Mouse (Mus musculus) neural tube, embryonic 15.5 days (tissue): ENCODE measurements at regions not wholly inside any gene's neighbourhood (a gene's known extent, or its start where the extent isn't known, plus 50 kb on each side); places are given as distances from the start of the nearest gene placed in this dataset.

ENCODE experiments used
- ATAC-seq: fragments of 200-750 bp; cut with Nextera tagmentation; 2 replicates; pipeline ENCODE4 v1.8.0; 2017; ENCODE audit warnings: mild to moderate bottlenecking, moderate TSS enrichment, moderate library complexity; ENCODE audit not compliant: low FRiP score
- H3K27ac ChIP-seq: fragments of 300-500 bp; sonication (generic); replicated peaks from 2 replicates; pipeline ENCODE4 v1.5.1; 2015; ENCODE audit warnings: mild to moderate bottlenecking, inconsistent platforms
- H3K27me3 ChIP-seq: fragments of 300-500 bp; sonication (generic); replicated peaks from 2 replicates; pipeline ENCODE4 v1.6.1; 2015; ENCODE audit warnings: inconsistent platforms
- H3K36me3 ChIP-seq: fragments of 300-500 bp; sonication (generic); 2 replicates; pipeline ENCODE4 v1.6.1; 2015; ENCODE audit warnings: inconsistent platforms
- H3K4me1 ChIP-seq: fragments of 300-500 bp; sonication (generic); 2 replicates; pipeline ENCODE4 v1.6.1; 2015; ENCODE audit warnings: inconsistent platforms
- H3K4me2 ChIP-seq: fragments of 300-500 bp; sonication (generic); 2 replicates; pipeline ENCODE4 v1.6.1; 2015; ENCODE audit warnings: inconsistent platforms, mild to moderate bottlenecking, moderate library complexity
- H3K4me3 ChIP-seq: fragments of 300-500 bp; sonication (generic); replicated peaks from 2 replicates; pipeline ENCODE4 v1.5.1; 2015; ENCODE audit warnings: mild to moderate bottlenecking, inconsistent platforms
- H3K9ac ChIP-seq: fragments of 300-500 bp; sonication (generic); replicated peaks from 2 replicates; pipeline ENCODE4 v1.6.1; 2015; ENCODE audit warnings: mild to moderate bottlenecking, inconsistent platforms
- H3K9me3 ChIP-seq: fragments of 300-500 bp; sonication (generic); replicated peaks from 2 replicates; pipeline ENCODE4 v1.6.1; 2016; ENCODE audit warnings: inconsistent platforms
- WGBS: fragments of 180-500 bp; shearing (Covaris S2); methylation state at CpG from one replicate; pipeline ENCODE4 v1.1.7; 2015; ENCODE audit warnings: mixed read lengths; 5-methylcytosine and 5-hydroxymethylcytosine counted together

- peak; percentile 94 for ATAC-seq
- Histone ChIP-seq H3K4me1 (peaks cover 12% of the 10 kb centered on the region), H3K4me2 (peak overlapping the region; percentile 57), H3K36me3 (no peaks in the 10 kb centered on the region), H3K27me3 (no peaks in the 10 kb centered on the region), H3K27ac (no peak overlapping the region), H3K9me3 (no peaks in the 10 kb centered on the region), H3K4me3 (peak overlapping the region; percentile 37), H3K9ac (peak overlapping the region; percentile 33)
- WGBS = under 1% methylated on average over 14 of the region's 14 CpGs
Measured at GRCm38 (mm10) chr11:39794183-39794652, 900.8 kb downstream of the Mat2b start.

- 73% methylated on average over 2 of the region's 2 CpGs for WGBS
Measured at GRCm38 (mm10) chr11:39792112-39792511, 902.9 kb downstream of the Mat2b start.

More at GRCm38 (mm10) chr11:39792112-39792511, 902.9 kb downstream of the Mat2b start:
- Histone ChIP-seq H3K9me3 (no peaks in the 10 kb centered on the region), H3K36me3 (no peaks in the 10 kb centered on the region), H3K4me3 (no peak overlapping the region), H3K4me1 (peaks cover 12% of the 10 kb centered on the region), H3K27me3 (no peaks in the 10 kb centered on the region), H3K4me2 (no peak overlapping the region), H3K9ac (no peak overlapping the region), H3K27ac (no peak overlapping the region)
- no peak for ATAC-seq
